Mouse (Mus musculus) right cerebral cortex, postnatal 10 days (tissue): ENCODE data around the gene Svs3b.
"Not testable (repeated sequence)": the region's sequence is repeated elsewhere in the genome, so short reads cannot be mapped to it uniquely, and the experiment has no call there.

Source experiments
- DNase-seq, 2 experiments: peaks; one replicate each; pipeline ENCODE4 v3.0.0; 2021; ENCODE audit warnings: low spot score in 2 of 2

Svs3b gene

GRCm38 (mm10) chr2:164256540-164256939, at the start of gene Svs3b:
Svs3b (minus strand) TSS chr2:164256640.
- not testable (repeated sequence) for DNase-seq

DNA sequence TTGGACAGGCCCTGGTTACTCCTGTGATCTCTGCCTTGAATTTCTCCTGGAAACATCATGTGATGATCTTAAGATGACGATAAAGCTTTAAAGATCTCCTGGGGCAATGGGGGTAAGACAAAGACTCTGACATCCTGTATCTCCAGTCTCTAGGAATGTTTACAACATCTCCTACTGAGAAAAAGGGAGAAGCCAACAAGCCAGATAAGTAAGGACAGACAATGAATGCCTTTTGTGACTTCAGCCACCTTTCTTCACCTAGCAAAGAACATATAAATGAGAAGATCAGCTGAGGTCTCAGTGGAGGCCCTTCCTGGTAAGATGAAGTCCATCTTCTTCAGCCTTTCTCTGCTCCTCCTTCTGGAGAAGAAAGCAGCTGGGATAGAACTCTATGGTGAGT, 32.5 kb upstream of the Svs3b start, which contains the start of gene Svs3a:
TSS of gene Svs3a (plus strand) at position 301 of the 400 bp plus-strand sequence.
- not testable (repeated sequence) for DNase-seq

DNA sequence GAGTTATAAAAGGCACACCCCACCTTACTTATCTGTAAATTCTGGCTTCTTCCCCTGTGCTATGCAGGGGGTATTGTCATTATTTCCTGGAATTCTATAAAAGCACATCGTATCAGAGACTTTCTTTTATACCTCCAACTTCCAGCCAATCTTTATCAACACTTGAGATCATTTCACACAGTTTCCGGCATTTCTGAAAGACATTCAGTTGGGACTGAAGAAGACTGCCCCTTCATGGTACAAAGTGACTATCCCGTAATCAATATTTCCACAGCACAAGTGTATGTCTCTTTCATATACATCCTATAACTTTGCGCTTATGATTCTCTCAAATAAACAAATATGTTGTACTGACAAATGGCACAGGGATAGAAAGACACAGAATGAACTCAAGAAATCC, 21.9 kb upstream of the Svs3b start, which contains the start of gene Svs4:
TSS of gene Svs4 (minus strand) at position 101 of the 400 bp plus-strand sequence.
- no peak for DNase-seq

DNA sequence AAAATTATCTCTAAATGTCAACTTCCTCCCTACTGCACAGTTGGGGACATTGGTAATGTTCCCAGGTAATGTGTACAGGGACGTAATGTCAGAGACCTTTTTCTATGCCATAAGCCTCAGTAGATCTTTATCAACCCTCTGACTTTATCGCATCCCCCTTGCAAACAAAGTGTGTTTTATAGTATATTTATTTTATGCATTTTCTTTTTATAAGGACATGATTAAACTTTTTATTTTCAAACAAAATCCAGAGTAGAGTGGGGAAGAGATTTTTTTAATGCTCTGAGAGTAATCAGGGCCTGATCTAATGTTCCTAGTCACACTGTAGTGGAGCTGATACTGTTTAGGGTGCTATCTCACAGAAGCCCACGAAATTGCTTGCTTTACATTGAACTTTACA, 18.1 kb downstream of the Svs3b start, which contains the start of gene Svs2:
TSS of gene Svs2 (minus strand) at position 101 of the 400 bp plus-strand sequence.
- DNase-seq: no peak

DNA sequence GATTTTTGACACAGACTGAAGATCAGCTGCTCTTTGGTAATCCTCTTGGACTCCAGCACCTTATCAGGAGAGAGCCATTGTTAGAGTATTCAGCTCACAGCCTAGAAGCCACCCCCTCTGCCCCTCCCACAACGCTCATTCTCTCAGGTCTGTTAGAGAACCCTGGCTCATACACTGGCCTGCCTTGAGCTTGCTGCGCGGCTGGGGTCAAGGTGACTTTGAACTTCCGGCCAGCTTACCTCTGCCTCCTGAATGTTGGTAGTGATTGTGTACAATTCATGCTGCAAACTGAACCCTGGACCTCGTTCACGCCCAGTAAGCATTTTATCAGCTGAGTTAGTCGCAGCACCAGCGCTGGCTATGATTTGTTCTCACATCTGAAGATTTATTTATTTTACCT, 23.8 kb downstream of the Svs3b start:
- DNase-seq: no peak

GRCm38 (mm10) chr2:164228361-164229070, 27.9 kb downstream of the Svs3b start:
- DNase-seq: no peak

GRCm38 (mm10) chr2:164221522-164221921, 34.9 kb downstream of the Svs3b start, which contains the start of gene Wfdc15b:
Wfdc15b (minus strand) TSS chr2:164221660.
- no peak for DNase-seq

- DNase-seq: no peak
Measured at GRCm38 (mm10) chr2:164219295-164219694, 37.1 kb downstream of the Svs3b start.

DNA sequence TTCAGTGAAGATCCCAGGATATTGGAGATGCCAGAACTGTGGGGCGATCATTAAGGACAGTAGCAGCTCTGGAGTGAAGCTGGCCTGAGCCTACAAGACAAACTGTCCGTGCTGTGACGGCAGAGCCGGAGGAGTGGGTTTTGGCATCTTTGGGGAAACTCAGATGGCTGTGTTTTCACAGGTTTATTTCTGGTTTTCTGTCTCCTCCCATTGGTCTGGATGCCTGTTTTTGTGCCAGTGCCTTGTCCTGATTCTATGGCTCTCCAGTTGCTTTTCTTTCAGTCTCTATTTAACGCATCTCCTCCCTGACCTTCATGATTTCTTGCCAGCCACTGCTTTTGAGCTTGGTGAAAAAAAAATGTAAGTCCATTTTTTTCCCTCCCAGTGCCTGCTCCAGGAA, 43.7 kb downstream of the Svs3b start:
- DNase-seq: no peak

GRCm38 (mm10) chr2:164210892-164211291, 45.5 kb downstream of the Svs3b start:
- no peak for DNase-seq

DNA sequence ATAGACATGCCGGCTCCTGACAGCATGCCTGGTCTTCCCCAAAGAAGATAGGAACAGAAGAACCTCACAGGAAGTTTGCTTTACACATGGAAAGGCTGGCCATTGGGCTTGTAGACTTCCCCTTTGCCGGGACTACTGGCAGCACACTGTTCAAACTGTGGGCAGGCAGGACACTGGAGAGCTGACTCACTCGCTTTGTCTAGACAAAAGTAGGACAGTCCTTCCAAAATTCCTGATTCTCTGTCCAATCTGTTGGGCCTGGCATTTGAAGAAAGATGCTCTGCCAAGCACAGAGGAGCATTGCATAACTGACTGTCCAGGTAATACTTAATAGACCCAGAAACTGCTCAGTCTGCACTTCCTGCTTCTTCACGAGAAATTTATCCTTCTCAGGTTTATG, 49.8 kb downstream of the Svs3b start:
- no peak for DNase-seq

- DNase-seq: not testable (repeated sequence)
Measured at GRCm38 (mm10) chr2:164206011-164206410, 50.4 kb downstream of the Svs3b start.
